Mouse (Mus musculus): ENCODE data around the gene Slc7a7.
"Not testable (repeated sequence)": the region's sequence is repeated elsewhere in the genome, so short reads cannot be mapped to it uniquely, and the experiment has no call there.

Slc7a7 gene

GRCm38 (mm10) chr14:54370595-54370994 is 47.0 kb downstream of the Slc7a7 start:
- DNase-seq = no peak

- DNase-seq = no peak
Measured at GRCm38 (mm10) chr14:54369372-54369771, 48.2 kb downstream of the Slc7a7 start.

GRCm38 (mm10) chr14:54367429-54368060 is 50.0 kb downstream of the Slc7a7 start:
- no peak for DNase-seq

GRCm38 (mm10) chr14:54366581-54366980 is 51.0 kb downstream of the Slc7a7 start:
- no peak for DNase-seq

GRCm38 (mm10) chr14:54365026-54365645 is 52.4 kb downstream of the Slc7a7 start:
- no peak for DNase-seq

- DNase-seq = no peak
Measured at GRCm38 (mm10) chr14:54363156-54363555, 54.4 kb downstream of the Slc7a7 start.

- DNase-seq = peak; percentile 94
Measured at GRCm38 (mm10) chr14:54360577-54361340, 56.8 kb downstream of the Slc7a7 start, which contains the start of gene Oxa1l. Gene Oxa1l, plus strand, starts transcription at chr14:54360834.

GRCm38 (mm10) chr14:54354406-54354805 is 63.2 kb downstream of the Slc7a7 start:
- DNase-seq = no peak

- DNase-seq = no peak
Measured at GRCm38 (mm10) chr14:54352314-54352713, 65.3 kb downstream of the Slc7a7 start.

GRCm38 (mm10) chr14:54350773-54351541 is 66.6 kb downstream of the Slc7a7 start:
- not testable (repeated sequence) for DNase-seq

GRCm38 (mm10) chr14:54341807-54342206 is 75.8 kb downstream of the Slc7a7 start:
- DNase-seq = not testable (repeated sequence)

GRCm38 (mm10) chr14:54340836-54341235 is 76.7 kb downstream of the Slc7a7 start:
- DNase-seq = no peak

GRCm38 (mm10) chr14:54333452-54334189 is 84.0 kb downstream of the Slc7a7 start:
- DNase-seq = no peak

GRCm38 (mm10) chr14:54332176-54333074 is 85.2 kb downstream of the Slc7a7 start:
- no peak for DNase-seq

- DNase-seq = no peak
Measured at GRCm38 (mm10) chr14:54331178-54331577, 86.4 kb downstream of the Slc7a7 start.

- no peak for DNase-seq
Measured at GRCm38 (mm10) chr14:54329201-54329600, 88.4 kb downstream of the Slc7a7 start.

- no peak for DNase-seq
Measured at GRCm38 (mm10) chr14:54328548-54328947, 89.0 kb downstream of the Slc7a7 start.

- DNase-seq = no peak
Measured at GRCm38 (mm10) chr14:54324486-54324885, 93.1 kb downstream of the Slc7a7 start.

- no peak for DNase-seq
Measured at GRCm38 (mm10) chr14:54321556-54322376, 95.8 kb downstream of the Slc7a7 start.

All from cerebellum, adult 11-12 months (tissue).